Mouse (Mus musculus): ENCODE measurements at regions not wholly inside any gene's neighbourhood (a gene's known extent, or its start where the extent isn't known, plus 50 kb on each side); places are given as distances from the start of the nearest gene placed in this dataset.

DNA sequence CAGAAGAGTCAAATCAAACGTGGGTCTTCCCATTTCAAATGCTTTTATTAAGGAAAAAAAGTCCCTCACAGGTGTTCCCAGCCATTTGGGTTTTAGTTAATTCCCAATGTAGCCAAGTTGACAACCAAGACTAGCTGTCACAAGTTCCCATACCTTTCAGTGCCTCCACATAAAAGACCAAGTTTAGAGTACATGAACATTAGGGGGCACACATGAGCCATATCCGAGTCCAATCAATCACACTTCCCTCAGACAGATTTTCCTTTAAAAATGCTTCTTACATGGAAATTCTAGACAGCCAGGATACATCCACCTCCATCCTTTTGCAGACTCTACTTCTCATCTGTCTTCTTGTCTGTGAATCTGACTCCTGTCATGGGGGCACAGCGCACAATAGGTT, 238.1 kb downstream of the Gm765 start:
- dilution Hi-C loops (cut with MboI; ENCODE audit: extremely low pct_ligation_motif_present, extremely low pct_unique_long_range_greater_than_20kb, low sequenced_read_pairs) (no loop called here), in situ Hi-C loops (cut with MboI; ENCODE audit: low pct_ligation_motif_present, low pct_unique_long_range_greater_than_20kb, low sequenced_read_pairs) (loop anchor here (25.0 kb wide), 1 partner anchor 283 kb away; no protein-coding TSS in a partner anchor)
- DNase-seq (ENCODE audit: extremely low read depth) = peak; percentile 16
- Histone ChIP-seq H3K9ac (ENCODE audit: insufficient read depth, low read depth) (no peak overlapping the region), H3K79me2 (replicated peaks; ENCODE audit: control insufficient read depth, extremely low read depth, insufficient read depth, poor library complexity, severe bottlenecking) (no peaks in the 10 kb centered on the region), H3K36me3 (replicated peaks in 1 of 2; ENCODE audit: control insufficient read depth in 1 of 2, insufficient read depth in 1 of 2, low read length in 1 of 2) (no peaks in the 10 kb centered on the region), H3K27me3 (replicated peaks) (no peaks in the 10 kb centered on the region), H3K4me1 (ENCODE audit: control insufficient read depth in 1 of 2, insufficient read depth in 2 of 2) (peaks cover 0 to 3% of the 10 kb centered on the region in 2 experiments; a peak in 1 of 4 replicates), H3K27ac (ENCODE audit: insufficient read depth, low read depth) (no peak overlapping the region), H3K9me3 (replicated peaks; ENCODE audit: low read length) (no peaks in the 10 kb centered on the region), H3K4me2 (ENCODE audit: insufficient read depth, low read depth, poor library complexity, severe bottlenecking) (peak overlapping the region; percentile 11; the same call in 1 of the 2 replicates), H3K4me3 (replicated peaks in 1 of 3; ENCODE audit: low read depth in 2 of 3, low read length in 2 of 3, poor library complexity in 1 of 3) (no peak overlapping the region)
- TF ChIP-seq CTCF (conservative IDR thresholded peaks at IDR 0.05 in 1 of 2, IDR thresholded peaks at IDR 0.05 in 1 of 2; ENCODE audit: low read depth in 2 of 2, low read length in 2 of 2) (peak; percentile 9 to 54; a peak in 2 of 4 replicates), E2F4 (IDR thresholded peaks at IDR 0.05; ENCODE audit: insufficient replicate concordance, low read depth, low read length) (no peak)

DNA sequence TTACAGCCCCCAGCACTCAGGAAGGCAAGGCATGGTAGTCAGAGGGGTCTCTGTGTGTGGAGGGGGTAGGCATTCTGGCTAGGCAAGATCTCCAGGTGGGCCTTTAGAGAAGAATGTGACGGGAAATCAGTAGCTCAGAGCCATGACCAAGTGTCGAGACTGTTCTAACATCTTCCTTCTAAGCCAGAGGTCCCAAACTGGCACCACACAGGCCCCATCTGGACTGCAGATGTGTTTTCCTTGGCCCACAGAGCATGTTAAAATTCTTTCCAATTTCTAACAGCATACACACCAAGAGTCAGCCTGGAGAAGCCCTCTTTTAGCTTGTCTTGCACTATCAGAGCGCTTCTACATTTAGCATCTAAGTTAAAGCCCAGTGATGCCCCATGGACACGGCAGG, 241.5 kb downstream of the Gm765 start:
- Histone ChIP-seq H3K36me3 (replicated peaks in 1 of 2; ENCODE audit: control insufficient read depth in 1 of 2, insufficient read depth in 1 of 2, low read length in 1 of 2) (no peaks in the 10 kb centered on the region), H3K4me2 (ENCODE audit: insufficient read depth, low read depth, poor library complexity, severe bottlenecking) (no peak overlapping the region), H3K4me3 (replicated peaks in 1 of 3; ENCODE audit: low read depth in 2 of 3, low read length in 2 of 3, poor library complexity in 1 of 3) (no peak overlapping the region), H3K9me3 (replicated peaks; ENCODE audit: low read length) (no peaks in the 10 kb centered on the region), H3K4me1 (ENCODE audit: control insufficient read depth in 1 of 2, insufficient read depth in 2 of 2) (peaks cover 0 to 3% of the 10 kb centered on the region in 2 experiments; a peak in 1 of 4 replicates), H3K9ac (ENCODE audit: insufficient read depth, low read depth) (no peak overlapping the region), H3K27ac (ENCODE audit: insufficient read depth, low read depth) (no peak overlapping the region), H3K27me3 (replicated peaks) (no peaks in the 10 kb centered on the region), H3K79me2 (replicated peaks; ENCODE audit: control insufficient read depth, extremely low read depth, insufficient read depth, poor library complexity, severe bottlenecking) (no peaks in the 10 kb centered on the region)
- no peak for DNase-seq (ENCODE audit: extremely low read depth)
- dilution Hi-C loops (cut with MboI; ENCODE audit: extremely low pct_ligation_motif_present, extremely low pct_unique_long_range_greater_than_20kb, low sequenced_read_pairs) = no loop called here
- TF ChIP-seq EP300 (IDR thresholded peaks at IDR 0.05; ENCODE audit: low read length) = no peak
- in situ Hi-C loops (cut with MboI; ENCODE audit: low pct_ligation_motif_present, low pct_unique_long_range_greater_than_20kb, low sequenced_read_pairs) = loop anchor here (25.0 kb wide), 1 partner anchor 286 kb away; no protein-coding TSS in a partner anchor

DNA sequence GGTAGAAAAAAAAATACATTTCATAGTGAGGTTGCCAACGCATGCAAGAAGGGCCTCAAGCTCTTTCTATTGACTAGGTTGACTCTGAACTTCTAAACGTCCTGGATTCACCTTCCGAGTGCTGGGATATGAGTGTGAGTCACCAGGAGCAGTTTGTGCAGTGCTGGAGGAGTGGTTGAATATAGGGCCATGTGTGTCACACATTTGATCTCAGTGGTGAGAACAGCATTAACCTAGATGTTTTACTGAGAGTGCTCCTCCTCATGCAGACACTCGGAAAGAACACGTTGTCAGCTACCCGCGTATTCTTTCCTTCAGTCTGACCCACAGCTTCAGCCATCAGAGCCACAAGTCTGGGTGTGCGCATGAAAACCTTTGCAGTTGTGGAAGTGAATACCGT, 243.4 kb downstream of the Gm765 start:
- in situ Hi-C loops (cut with MboI; ENCODE audit: low pct_ligation_motif_present, low pct_unique_long_range_greater_than_20kb, low sequenced_read_pairs) (no loop called here), dilution Hi-C loops (cut with MboI; ENCODE audit: extremely low pct_ligation_motif_present, extremely low pct_unique_long_range_greater_than_20kb, low sequenced_read_pairs) (no loop called here)
- Histone ChIP-seq H3K27ac (ENCODE audit: insufficient read depth, low read depth) (no peak overlapping the region), H3K9ac (ENCODE audit: insufficient read depth, low read depth) (no peak overlapping the region), H3K27me3 (replicated peaks) (no peaks in the 10 kb centered on the region), H3K36me3 (replicated peaks in 1 of 2; ENCODE audit: control insufficient read depth in 1 of 2, insufficient read depth in 1 of 2, low read length in 1 of 2) (no peaks in the 10 kb centered on the region), H3K4me2 (ENCODE audit: insufficient read depth, low read depth, poor library complexity, severe bottlenecking) (no peak overlapping the region), H3K9me3 (replicated peaks; ENCODE audit: low read length) (no peaks in the 10 kb centered on the region), H3K79me2 (replicated peaks; ENCODE audit: control insufficient read depth, extremely low read depth, insufficient read depth, poor library complexity, severe bottlenecking) (no peaks in the 10 kb centered on the region), H3K4me1 (ENCODE audit: control insufficient read depth in 1 of 2, insufficient read depth in 2 of 2) (no peaks in the 10 kb centered on the region), H3K4me3 (replicated peaks in 1 of 3; ENCODE audit: low read depth in 2 of 3, low read length in 2 of 3, poor library complexity in 1 of 3) (no peak overlapping the region)
- TF ChIP-seq EP300 (IDR thresholded peaks at IDR 0.05; ENCODE audit: low read length) (no peak), ETS1 (conservative IDR thresholded peaks at IDR 0.05; ENCODE audit: low read depth, low read length) (no peak), JUND (conservative IDR thresholded peaks at IDR 0.05; ENCODE audit: low read depth, low read length) (no peak), USF1 (IDR thresholded peaks at IDR 0.05; ENCODE audit: low read depth, low read length) (no peak)
- no peak for DNase-seq (ENCODE audit: extremely low read depth)

DNA sequence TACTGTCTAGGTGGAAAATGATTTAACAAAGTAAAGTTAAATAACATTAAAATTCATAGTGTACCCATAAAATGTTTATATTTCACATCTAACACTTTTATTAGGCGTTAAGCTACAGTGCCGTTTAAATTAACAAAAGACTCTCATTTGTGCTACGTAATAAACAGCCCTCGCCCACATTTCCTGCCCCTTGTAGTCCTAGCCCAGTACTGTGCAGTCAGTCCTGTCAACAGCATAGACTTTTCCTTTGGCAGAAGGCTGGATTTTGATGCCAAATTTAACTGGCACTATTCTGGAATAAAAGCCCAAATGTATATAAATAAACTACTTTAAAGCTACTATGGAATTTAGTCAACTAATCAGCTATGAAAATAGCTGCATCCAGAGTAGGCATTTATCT, 247.3 kb downstream of the Gm765 start:
- no peak overlapping the region for H3K27ac ChIP-seq (ENCODE audit: insufficient read depth, low read depth)
- no peaks in the 10 kb centered on the region for H3K9me3 ChIP-seq (replicated peaks; ENCODE audit: low read length)
- H3K79me2 ChIP-seq (replicated peaks; ENCODE audit: control insufficient read depth, extremely low read depth, insufficient read depth, poor library complexity, severe bottlenecking) = no peaks in the 10 kb centered on the region
- H3K4me3 ChIP-seq (replicated peaks in 1 of 3; ENCODE audit: low read depth in 2 of 3, low read length in 2 of 3, poor library complexity in 1 of 3) = no peak overlapping the region
- in situ Hi-C loops (cut with MboI; ENCODE audit: low pct_ligation_motif_present, low pct_unique_long_range_greater_than_20kb, low sequenced_read_pairs) (no loop called here), dilution Hi-C loops (cut with MboI; ENCODE audit: extremely low pct_ligation_motif_present, extremely low pct_unique_long_range_greater_than_20kb, low sequenced_read_pairs) (no loop called here)
- no peak overlapping the region for H3K4me2 ChIP-seq (ENCODE audit: insufficient read depth, low read depth, poor library complexity, severe bottlenecking)
- no peaks in the 10 kb centered on the region for H3K27me3 ChIP-seq (replicated peaks)
- no peak overlapping the region for H3K9ac ChIP-seq (ENCODE audit: insufficient read depth, low read depth)
- DNase-seq (ENCODE audit: extremely low read depth) = no peak
- H3K36me3 ChIP-seq (replicated peaks in 1 of 2; ENCODE audit: control insufficient read depth in 1 of 2, insufficient read depth in 1 of 2, low read length in 1 of 2) = no peaks in the 10 kb centered on the region
- no peaks in the 10 kb centered on the region for H3K4me1 ChIP-seq (ENCODE audit: control insufficient read depth in 1 of 2, insufficient read depth in 2 of 2)
- TF ChIP-seq CHD1 (IDR thresholded peaks at IDR 0.05; ENCODE audit: low read depth, low read length) = no peak
- no peak for TF ChIP-seq ZMIZ1 (IDR thresholded peaks at IDR 0.05; ENCODE audit: low read depth, low read length)
- TF ChIP-seq ZNF384 (IDR thresholded peaks at IDR 0.05; ENCODE audit: low read depth, low read length) = no peak
- no peak for TF ChIP-seq JUND (conservative IDR thresholded peaks at IDR 0.05; ENCODE audit: low read depth, low read length)
- TF ChIP-seq MAFK (IDR thresholded peaks at IDR 0.05; ENCODE audit: insufficient replicate concordance, low read length) = no peak
- TF ChIP-seq JUN (IDR thresholded peaks at IDR 0.05; ENCODE audit: insufficient read depth, low read depth, low read length) = no peak
- TF ChIP-seq PAX5 (IDR thresholded peaks at IDR 0.05; ENCODE audit: low read length) = no peak
- TF ChIP-seq ZC3H11A (IDR thresholded peaks at IDR 0.05; ENCODE audit: low read depth, low read length) = no peak
- TF ChIP-seq TCF12 (IDR thresholded peaks at IDR 0.05; ENCODE audit: low read depth, low read length) = no peak
- TF ChIP-seq USF1 (IDR thresholded peaks at IDR 0.05; ENCODE audit: low read depth, low read length) = no peak
- no peak for TF ChIP-seq USF2 (conservative IDR thresholded peaks at IDR 0.05; ENCODE audit: low read depth, low read length)
- TF ChIP-seq BHLHE40 (IDR thresholded peaks at IDR 0.05; ENCODE audit: low read depth, low read length) = no peak
- no peak for TF ChIP-seq SIN3A (IDR thresholded peaks at IDR 0.05; ENCODE audit: low read length)
- no peak for TF ChIP-seq EP300 (IDR thresholded peaks at IDR 0.05; ENCODE audit: low read length)
- no peak for TF ChIP-seq ZKSCAN1 (IDR thresholded peaks at IDR 0.05; ENCODE audit: borderline replicate concordance, low read depth, low read length)
- TF ChIP-seq MAX (IDR thresholded peaks at IDR 0.05; ENCODE audit: low read length) = no peak
